Mouse (Mus musculus) splenic B cell, adult 2 months (primary cell): Measurements from ENCODE around the gene Sorcs1.

Experiments
- DNase-seq: peaks from one replicate; pipeline ENCODE4 v3.0.0-alpha.2; 2011; ENCODE audit warnings: low read depth, low spot score
- H3K27me3 ChIP-seq: 2 replicates; pipeline ENCODE4 v1.6.1; 2012; ENCODE audit warnings: mild to moderate bottlenecking, low read length, moderate library complexity, mixed read lengths; ENCODE audit not compliant: control insufficient read depth, poor library complexity, insufficient read depth, severe bottlenecking
- H3K36me3 ChIP-seq: 2 replicates; pipeline ENCODE4 v1.6.1; 2012; ENCODE audit warnings: mild to moderate bottlenecking, low read length, moderate library complexity, mixed read lengths; ENCODE audit not compliant: control insufficient read depth, poor library complexity, insufficient read depth, severe bottlenecking

The Sorcs1 gene

DNA sequence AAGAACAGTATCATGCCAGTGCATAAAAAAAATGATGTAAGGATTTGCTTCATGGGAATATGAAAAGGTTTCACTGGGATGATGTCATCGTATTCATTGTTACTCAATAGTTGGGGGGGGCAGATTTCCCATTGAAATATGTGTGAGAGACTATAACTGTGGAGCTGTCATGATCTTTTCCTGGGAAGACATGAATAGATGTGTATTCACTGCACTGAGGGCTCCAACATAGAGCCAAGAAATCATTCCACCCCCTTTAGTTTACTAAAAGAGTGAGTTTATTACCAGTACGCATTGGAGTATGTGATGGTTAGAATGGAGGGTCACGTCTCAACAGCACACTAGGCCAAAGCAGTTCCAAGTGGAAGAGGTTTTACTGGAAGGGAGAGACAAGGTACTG lies 187.3 kb downstream of the Sorcs1 start:
- Histone ChIP-seq H3K36me3 (no peaks in the 10 kb centered on the region), H3K27me3 (no peaks in the 10 kb centered on the region)
- no peak for DNase-seq

DNA sequence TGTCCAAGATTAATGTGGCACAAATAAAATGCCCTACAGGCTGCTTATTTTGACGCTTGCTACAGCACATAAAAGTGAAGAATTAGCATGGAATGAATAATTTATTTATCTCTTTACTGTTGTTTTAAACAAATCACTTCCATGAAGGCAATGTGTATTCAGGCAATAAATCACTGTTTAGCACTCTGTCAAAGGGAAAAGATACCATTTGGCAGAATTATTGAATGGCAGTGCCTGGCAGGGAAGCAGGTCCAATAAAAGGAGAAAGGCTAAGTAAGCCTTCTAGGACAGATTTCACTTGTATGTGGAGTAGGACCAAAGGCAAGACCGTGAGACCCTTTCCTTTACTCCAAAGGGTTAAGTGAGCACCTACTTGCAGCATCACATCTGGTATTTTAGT lies 187.7 kb downstream of the Sorcs1 start:
- Histone ChIP-seq H3K36me3 (no peaks in the 10 kb centered on the region), H3K27me3 (no peaks in the 10 kb centered on the region)
- no peak for DNase-seq

GRCm38 (mm10) chr19:50489786-50490185 lies 188.7 kb downstream of the Sorcs1 start:
- H3K27me3 ChIP-seq, result no peaks in the 10 kb centered on the region
- DNase-seq, result no peak
- H3K36me3 ChIP-seq, result no peaks in the 10 kb centered on the region

DNA sequence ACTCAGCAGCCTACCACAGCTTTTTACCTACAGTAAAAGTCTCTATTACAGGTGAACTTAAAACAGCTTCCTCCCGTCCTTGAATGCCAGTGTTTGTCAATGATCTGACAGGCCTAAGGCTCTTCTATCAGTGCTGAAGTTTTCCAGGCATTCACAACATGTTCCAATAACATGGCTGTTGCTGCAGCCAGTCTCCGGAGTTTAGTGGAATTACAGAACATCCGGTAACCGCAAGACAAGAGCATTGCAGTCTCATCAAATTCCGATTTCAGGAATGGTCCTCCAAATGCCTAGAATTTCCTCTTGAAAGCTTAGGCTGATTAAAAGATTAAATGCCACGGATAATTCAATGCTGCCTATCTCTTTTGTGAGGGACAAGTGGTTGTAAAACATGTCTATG lies 190.0 kb downstream of the Sorcs1 start:
- Histone ChIP-seq H3K36me3 (no peaks in the 10 kb centered on the region), H3K27me3 (no peaks in the 10 kb centered on the region)
- DNase-seq, result no peak

GRCm38 (mm10) chr19:50487768-50488167 lies 190.7 kb downstream of the Sorcs1 start:
- no peaks in the 10 kb centered on the region for H3K27me3 ChIP-seq
- H3K36me3 ChIP-seq, result no peaks in the 10 kb centered on the region

GRCm38 (mm10) chr19:50486345-50486744 lies 192.1 kb downstream of the Sorcs1 start:
- no peak for DNase-seq
- Histone ChIP-seq H3K27me3 (no peaks in the 10 kb centered on the region), H3K36me3 (no peaks in the 10 kb centered on the region)

More at GRCm38 (mm10) chr19:50487768-50488167, 190.7 kb downstream of the Sorcs1 start:
- no peak for DNase-seq

- no peak for DNase-seq
- Histone ChIP-seq H3K36me3 (no peaks in the 10 kb centered on the region), H3K27me3 (no peaks in the 10 kb centered on the region)
These were observed 201.7 kb downstream of the Sorcs1 start for GRCm38 (mm10) chr19:50476774-50477173.

- H3K27me3 ChIP-seq, result no peaks in the 10 kb centered on the region
- H3K36me3 ChIP-seq, result no peaks in the 10 kb centered on the region
- DNase-seq, result no peak
These were observed 209.9 kb downstream of the Sorcs1 start for GRCm38 (mm10) chr19:50468592-50468991.

DNA sequence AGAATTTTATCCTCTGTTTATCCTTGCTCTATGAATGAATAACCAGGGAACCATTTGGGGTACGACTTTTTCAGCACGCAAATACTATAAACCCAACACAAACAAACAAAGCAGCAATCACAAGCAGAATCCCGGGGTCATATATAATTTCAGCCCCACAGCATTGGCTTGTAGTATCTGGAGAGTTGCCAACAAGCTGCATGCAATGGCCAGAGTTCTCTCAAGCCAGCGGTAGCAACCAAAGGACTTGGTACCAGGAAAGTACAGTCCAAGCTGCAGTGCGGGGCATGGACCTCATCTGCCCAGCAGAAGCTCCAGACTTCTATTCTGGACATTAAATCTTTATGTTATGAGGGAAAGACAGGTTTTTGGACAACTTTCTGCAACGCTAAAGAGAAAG lies 213.6 kb downstream of the Sorcs1 start:
- Histone ChIP-seq H3K36me3 (no peaks in the 10 kb centered on the region), H3K27me3 (no peaks in the 10 kb centered on the region)
- DNase-seq, result no peak

GRCm38 (mm10) chr19:50458581-50458980 lies 219.9 kb downstream of the Sorcs1 start:
- DNase-seq, result no peak
- Histone ChIP-seq H3K27me3 (no peaks in the 10 kb centered on the region), H3K36me3 (no peaks in the 10 kb centered on the region)

DNA sequence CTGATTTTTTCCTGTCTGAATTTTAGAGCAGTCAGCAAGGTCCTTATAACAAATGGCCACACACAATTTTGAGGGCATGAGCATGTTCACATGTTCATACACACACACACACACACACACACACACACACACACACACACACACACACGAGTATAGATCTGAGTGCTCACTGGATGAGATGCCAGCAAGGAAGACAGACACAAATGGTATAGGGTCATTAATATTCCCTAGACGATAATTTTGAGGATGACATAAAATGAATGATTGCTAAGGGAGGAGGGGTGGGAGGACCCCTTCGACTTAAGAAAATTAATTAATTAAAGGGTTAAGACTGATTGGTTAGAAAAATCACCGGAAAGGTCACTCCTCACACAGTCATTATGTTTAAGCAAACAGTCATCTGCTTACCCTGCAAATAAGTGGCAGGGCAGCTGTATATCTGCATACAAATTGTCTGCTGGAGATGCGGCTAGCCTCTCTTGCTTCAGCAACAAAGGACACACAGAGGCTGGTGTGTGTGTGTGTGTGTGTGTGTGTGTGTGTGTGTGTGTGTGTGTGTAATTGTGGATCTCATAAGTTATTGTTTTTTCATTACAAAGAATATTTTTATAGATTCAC lies 221.1 kb downstream of the Sorcs1 start:
- Histone ChIP-seq H3K27me3 (no peaks in the 10 kb centered on the region), H3K36me3 (no peaks in the 10 kb centered on the region)
- DNase-seq, result no peak

DNA sequence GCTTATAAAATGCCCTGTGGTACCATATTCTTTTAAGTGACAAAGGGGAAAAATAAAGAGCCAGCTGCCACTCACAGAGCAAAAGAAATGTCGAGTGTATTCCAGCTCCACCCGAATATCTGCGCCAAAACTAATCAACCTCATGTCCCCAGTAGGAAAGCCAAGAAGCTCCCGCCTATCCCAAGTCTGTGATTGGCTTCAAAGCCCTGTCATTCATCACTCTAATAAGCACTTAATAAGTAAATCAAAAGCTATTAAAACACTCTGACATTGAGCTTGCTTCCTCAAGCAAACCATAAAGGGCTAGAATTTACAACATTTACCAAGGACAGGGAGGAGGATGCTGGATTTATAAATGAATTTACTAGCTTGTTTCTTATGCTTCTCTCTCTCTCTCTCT lies 237.3 kb downstream of the Sorcs1 start:
- Histone ChIP-seq H3K36me3 (no peaks in the 10 kb centered on the region), H3K27me3 (no peaks in the 10 kb centered on the region)
- DNase-seq, result no peak

- H3K27me3 ChIP-seq, result no peaks in the 10 kb centered on the region
- no peak for DNase-seq
These were observed 238.1 kb downstream of the Sorcs1 start for GRCm38 (mm10) chr19:50440246-50440910.

DNA sequence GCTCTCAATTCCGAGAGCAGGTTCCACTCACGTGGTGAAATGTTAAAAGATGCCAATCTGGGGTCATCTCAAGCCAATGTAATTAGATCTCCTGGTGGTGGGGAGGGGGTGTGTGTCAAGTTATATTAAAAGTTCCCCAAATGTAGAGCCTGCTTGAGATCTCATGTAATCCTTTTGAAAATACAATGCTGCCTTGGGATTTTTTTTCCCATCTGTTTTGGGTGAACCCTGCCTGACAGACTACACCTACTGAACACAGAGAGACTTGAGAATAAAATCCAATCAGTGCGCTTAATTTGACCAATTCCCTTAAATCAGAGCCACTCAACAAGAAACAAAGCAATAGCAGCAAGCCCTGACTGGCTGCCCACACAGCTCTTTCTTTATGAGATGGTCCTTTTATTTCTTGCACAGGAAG lies 239.0 kb downstream of the Sorcs1 start:
- H3K27me3 ChIP-seq, result no peaks in the 10 kb centered on the region
- no peak for DNase-seq
- H3K36me3 ChIP-seq, result no peaks in the 10 kb centered on the region

More at GRCm38 (mm10) chr19:50440246-50440910, 238.1 kb downstream of the Sorcs1 start:
- H3K36me3 ChIP-seq, result no peaks in the 10 kb centered on the region

DNA sequence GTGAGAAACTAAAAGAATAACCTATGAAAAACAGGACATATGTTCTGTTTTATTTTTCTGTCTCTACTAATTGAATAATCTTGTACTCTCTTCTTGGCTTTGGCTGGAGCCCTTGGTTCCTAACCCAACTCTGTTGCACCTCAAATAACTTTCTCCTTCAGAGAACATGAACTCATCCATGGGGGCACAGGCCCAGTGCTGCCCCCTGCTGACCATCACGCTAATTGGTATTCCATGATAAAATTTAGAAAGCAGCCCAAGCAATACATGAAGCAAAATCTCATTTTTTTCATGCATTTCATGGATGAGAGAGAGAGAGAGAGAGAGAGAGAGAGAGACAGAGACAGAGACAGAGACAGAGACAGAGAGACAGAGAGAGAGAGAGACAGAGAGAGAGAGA lies 255.5 kb downstream of the Sorcs1 start:
- Histone ChIP-seq H3K27me3 (no peaks in the 10 kb centered on the region), H3K36me3 (no peaks in the 10 kb centered on the region)
- no peak for DNase-seq
